Mouse (Mus musculus) hindbrain, embryonic 14.5 days (tissue): Measurements from ENCODE around the gene Tnik. TPM values are rescaled to one million over a fixed set of nuclear protein-coding genes. Genes with fewer than 3 reads are reported as not detected.

Experiments used
- ATAC-seq: fragments of 200-750 bp; cut with Nextera tagmentation; 2 replicates; pipeline ENCODE4 v1.8.0; 2017; ENCODE audit warnings: moderate number of reproducible peaks, mild to moderate bottlenecking, moderate TSS enrichment, moderate library complexity; ENCODE audit not compliant: low FRiP score
- DNase-seq: peaks from one replicate; pipeline ENCODE4 v3.0.0-alpha.2; 2015; ENCODE audit warnings: low spot score
- H3K27ac ChIP-seq: fragments of 300-500 bp; sonication (generic); 2 replicates; pipeline ENCODE4 v1.5.1; 2014; ENCODE audit warnings: mild to moderate bottlenecking, moderate library complexity
- H3K27me3 ChIP-seq: fragments of 300-500 bp; sonication (generic); 2 replicates; pipeline ENCODE4 v1.6.1; 2014; ENCODE audit warnings: mild to moderate bottlenecking, low read length, mixed read lengths; ENCODE audit not compliant: control insufficient read depth, insufficient read depth
- H3K36me3 ChIP-seq: fragments of 300-500 bp; sonication (generic); replicated peaks from 2 replicates; pipeline ENCODE4 v1.6.1; 2014; ENCODE audit not compliant: control insufficient read depth, insufficient read depth
- H3K4me1 ChIP-seq: fragments of 300-500 bp; sonication (generic); replicated peaks from 2 replicates; pipeline ENCODE4 v1.6.1; 2014; ENCODE audit warnings: antibody characterized with exemption, low read length, mixed read lengths; ENCODE audit not compliant: control insufficient read depth, insufficient read depth
- H3K4me2 ChIP-seq: fragments of 300-500 bp; sonication (generic); replicated peaks from 2 replicates; pipeline ENCODE4 v1.6.1; 2014; ENCODE audit warnings: mild to moderate bottlenecking, moderate library complexity
- H3K4me3 ChIP-seq: fragments of 300-500 bp; sonication (generic); replicated peaks from 2 replicates; pipeline ENCODE4 v1.5.1; 2014; ENCODE audit warnings: mild to moderate bottlenecking, low read length
- H3K9ac ChIP-seq: fragments of 300-500 bp; sonication (generic); 2 replicates; pipeline ENCODE4 v1.6.1; 2014
- H3K9me3 ChIP-seq: fragments of 300-500 bp; sonication (generic); 2 replicates; pipeline ENCODE4 v1.6.1; 2016; ENCODE audit warnings: low read length; ENCODE audit not compliant: control insufficient read depth
- WGBS: fragments of 180-500 bp; shearing (Covaris S2); extraction: QIAGEN DNeasy Blood & Tissue Kit; methylation state at CpG from one replicate; pipeline ENCODE4 v1.1.7; 2014; 5-methylcytosine and 5-hydroxymethylcytosine counted together
- polyA plus RNA-seq: library from polyadenylated mRNA; unstranded; fragments of >200 nt; fragmentation: Nextera tagmentation; extraction: Ambion mirVana; gene quantifications from 2 replicates; pipeline ENCODE4 v1.2.1, GENCODE M21; 2014

Tnik gene
- polyA plus RNA-seq, 1 experiment from 2014 or later, result 97.5 TPM

GRCm38 (mm10) chr3:28401335-28401734, 138.3 kb downstream of the Tnik start:
- Histone ChIP-seq H3K4me3 (no peak overlapping the region), H3K27me3 (no peaks in the 10 kb centered on the region)

GRCm38 (mm10) chr3:28402221-28402620, 139.2 kb downstream of the Tnik start:
- Histone ChIP-seq H3K4me3 (no peak overlapping the region), H3K9ac (no peak overlapping the region), H3K27ac (peak overlapping the region; percentile 45; the same call in 1 of the 2 replicates), H3K9me3 (no peaks in the 10 kb centered on the region), H3K36me3 (no peaks in the 10 kb centered on the region), H3K4me2 (no peak overlapping the region), H3K4me1 (peaks cover 30% of the 10 kb centered on the region; the same call in 1 of the 2 replicates), H3K27me3 (no peaks in the 10 kb centered on the region)
- 54% methylated on average over 6 of the region's 6 CpGs for WGBS
- no peak for ATAC-seq
- DNase-seq, result no peak

More at GRCm38 (mm10) chr3:28401335-28401734, 138.3 kb downstream of the Tnik start:
- DNase-seq (no peak), ATAC-seq (no peak)
- Histone ChIP-seq H3K4me1 (peaks cover 25% of the 10 kb centered on the region; the same call in 1 of the 2 replicates), H3K27ac (peak overlapping the region; percentile 50), H3K9ac (no peak overlapping the region), H3K36me3 (no peaks in the 10 kb centered on the region), H3K4me2 (no peak overlapping the region), H3K9me3 (no peaks in the 10 kb centered on the region)
- WGBS, result 67% methylated on average over 9 of the region's 9 CpGs

GRCm38 (mm10) chr3:28405391-28405790, 142.4 kb downstream of the Tnik start:
- Histone ChIP-seq H3K36me3 (no peaks in the 10 kb centered on the region), H3K4me1 (peaks cover 39% of the 10 kb centered on the region), H3K4me2 (no peak overlapping the region), H3K27me3 (no peaks in the 10 kb centered on the region), H3K9me3 (no peaks in the 10 kb centered on the region), H3K9ac (no peak overlapping the region), H3K4me3 (no peak overlapping the region), H3K27ac (no peak overlapping the region)
- ATAC-seq (no peak), DNase-seq (no peak)
- WGBS, result 72% methylated on average over 2 of the region's 2 CpGs

- H3K36me3 ChIP-seq, result no peaks in the 10 kb centered on the region
- no peak overlapping the region for H3K4me3 ChIP-seq
- H3K4me1 ChIP-seq, result peaks cover 23% of the 10 kb centered on the region
- H3K9me3 ChIP-seq, result no peaks in the 10 kb centered on the region
- WGBS, result 46% methylated on average over 12 of the region's 12 CpGs
- H3K27me3 ChIP-seq, result no peaks in the 10 kb centered on the region
- ATAC-seq (peak; percentile 84), DNase-seq (peak; percentile 33)
- no peak overlapping the region for H3K4me2 ChIP-seq
- peak overlapping the region; percentile 38; the same call in 1 of the 2 replicates for H3K27ac ChIP-seq
- H3K9ac ChIP-seq, result no peak overlapping the region
These were observed 145.9 kb downstream of the Tnik start for GRCm38 (mm10) chr3:28408859-28409459.

GRCm38 (mm10) chr3:28410269-28410668, 147.3 kb downstream of the Tnik start:
- Histone ChIP-seq H3K9me3 (no peaks in the 10 kb centered on the region), H3K27ac (no peak overlapping the region), H3K27me3 (no peaks in the 10 kb centered on the region), H3K4me3 (no peak overlapping the region), H3K36me3 (no peaks in the 10 kb centered on the region), H3K4me2 (no peak overlapping the region), H3K4me1 (peaks cover 26% of the 10 kb centered on the region), H3K9ac (no peak overlapping the region)
- ATAC-seq (peak; percentile 60; the same call in 1 of the 2 replicates), DNase-seq (no peak)
- 73% methylated on average over 3 of the region's 3 CpGs for WGBS

GRCm38 (mm10) chr3:28415986-28416385, 153.0 kb downstream of the Tnik start:
- Histone ChIP-seq H3K27me3 (no peaks in the 10 kb centered on the region), H3K4me1 (peaks cover 25% of the 10 kb centered on the region), H3K4me3 (no peak overlapping the region), H3K36me3 (no peaks in the 10 kb centered on the region), H3K27ac (0 out of 2 replicates have a peak overlapping the region, but pooled peaks have one; percentile 2), H3K4me2 (no peak overlapping the region), H3K9me3 (no peaks in the 10 kb centered on the region), H3K9ac (no peak overlapping the region)
- peak; percentile 72 for ATAC-seq
- WGBS, result 16% methylated on average over 2 of the region's 2 CpGs
- DNase-seq, result peak; percentile 50

- Histone ChIP-seq H3K27ac (no peak overlapping the region), H3K4me2 (no peak overlapping the region), H3K36me3 (no peaks in the 10 kb centered on the region), H3K9ac (no peak overlapping the region), H3K27me3 (no peaks in the 10 kb centered on the region), H3K9me3 (no peaks in the 10 kb centered on the region), H3K4me3 (no peak overlapping the region), H3K4me1 (peaks cover 25% of the 10 kb centered on the region)
- ATAC-seq (no peak), DNase-seq (no peak)
- 84% methylated on average over 5 of the region's 5 CpGs for WGBS
These were observed 154.2 kb downstream of the Tnik start for GRCm38 (mm10) chr3:28417091-28417715.

GRCm38 (mm10) chr3:28420194-28420593, 157.2 kb downstream of the Tnik start:
- Histone ChIP-seq H3K4me2 (no peak overlapping the region), H3K27ac (no peak overlapping the region), H3K36me3 (no peaks in the 10 kb centered on the region), H3K9me3 (no peaks in the 10 kb centered on the region), H3K4me1 (peaks cover 15% of the 10 kb centered on the region), H3K4me3 (no peak overlapping the region), H3K27me3 (no peaks in the 10 kb centered on the region), H3K9ac (no peak overlapping the region)
- WGBS, result 78% methylated on average over 6 of the region's 6 CpGs
- DNase-seq, result no peak
- no peak for ATAC-seq

GRCm38 (mm10) chr3:28420698-28421097, 157.7 kb downstream of the Tnik start:
- H3K36me3 ChIP-seq, result no peaks in the 10 kb centered on the region
- H3K9me3 ChIP-seq, result no peaks in the 10 kb centered on the region
- H3K27ac ChIP-seq, result no peak overlapping the region
- no peak overlapping the region for H3K4me3 ChIP-seq
- peaks cover 10% of the 10 kb centered on the region for H3K4me1 ChIP-seq
- no peaks in the 10 kb centered on the region for H3K27me3 ChIP-seq
- 74% methylated on average over 3 of the region's 3 CpGs for WGBS
- no peak overlapping the region for H3K9ac ChIP-seq
- H3K4me2 ChIP-seq, result no peak overlapping the region
- DNase-seq (no peak), ATAC-seq (no peak)
